Mouse (Mus musculus): ENCODE measurements around the gene Nr1h3. TPM values are rescaled to one million over a fixed set of nuclear protein-coding genes. Genes with fewer than 3 reads are reported as not detected.
A peak's percentile ranks its signal among the peaks of the same experiment; 100 is the strongest.

The Nr1h3 gene
- total and polyA plus RNA-seq, 3 experiments = 0.17 to 0.93 TPM; not detected in 1

DNA sequence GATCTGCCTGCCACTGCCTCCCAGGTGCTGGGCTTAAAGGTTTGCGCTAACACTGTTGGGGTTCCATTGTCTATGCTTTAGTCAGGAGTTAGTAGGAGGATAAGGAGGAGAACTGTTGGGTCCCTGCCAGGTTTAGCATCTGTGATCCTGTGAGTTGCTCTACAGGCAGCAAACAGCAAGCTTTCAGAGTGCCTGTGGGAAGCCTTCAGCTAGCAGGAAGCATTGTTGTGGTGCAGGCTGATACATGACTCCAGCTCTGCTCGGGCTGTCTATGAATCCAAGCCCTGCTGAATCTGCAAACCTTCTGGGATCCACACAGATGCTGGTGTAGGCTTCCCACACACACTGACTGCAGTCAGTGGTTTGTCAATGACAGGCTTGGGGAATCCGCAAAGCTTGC is 40.8 kb upstream of the Nr1h3 start:
- TF ChIP-seq ZC3H11A (IDR thresholded peaks at IDR 0.05; ENCODE audit: low read depth, low read length) (no peak), HCFC1 (IDR thresholded peaks at IDR 0.05; ENCODE audit: low read depth, low read length) (no peak), ETS1 (conservative IDR thresholded peaks at IDR 0.05; ENCODE audit: low read depth, low read length) (no peak), MEF2A (IDR thresholded peaks at IDR 0.05; ENCODE audit: borderline replicate concordance, low read depth, low read length) (no peak), NRF1 (IDR thresholded peaks at IDR 0.05; ENCODE audit: low read depth, low read length) (no peak), ZKSCAN1 (IDR thresholded peaks at IDR 0.05; ENCODE audit: borderline replicate concordance, low read depth, low read length) (no peak), USF1 (IDR thresholded peaks at IDR 0.05; ENCODE audit: low read depth, low read length) (no peak), TCF12 (IDR thresholded peaks at IDR 0.05; ENCODE audit: low read depth, low read length) (no peak), MYC (IDR thresholded peaks at IDR 0.05; ENCODE audit: low read depth, low read length) (no peak), USF2 (conservative IDR thresholded peaks at IDR 0.05; ENCODE audit: low read depth, low read length) (no peak)
- Histone ChIP-seq H3K4me1 (ENCODE audit: control insufficient read depth in 1 of 2, insufficient read depth in 2 of 2) (peaks cover 6 to 19% of the 10 kb centered on the region in 2 experiments; a peak in 3 of 4 replicates), H3K79me2 (replicated peaks; ENCODE audit: control insufficient read depth, extremely low read depth, insufficient read depth, poor library complexity, severe bottlenecking) (no peaks in the 10 kb centered on the region; the same call in 1 of the 2 replicates), H3K4me2 (ENCODE audit: insufficient read depth, low read depth, poor library complexity, severe bottlenecking) (peak overlapping the region; percentile 32; the same call in 1 of the 2 replicates), H3K27ac (ENCODE audit: insufficient read depth, low read depth) (no peak overlapping the region), H3K9ac (ENCODE audit: insufficient read depth, low read depth) (no peak overlapping the region), H3K36me3 (replicated peaks in 1 of 2; ENCODE audit: control insufficient read depth in 1 of 2, insufficient read depth in 1 of 2, low read length in 1 of 2) (no peaks in the 10 kb centered on the region), H3K27me3 (replicated peaks) (no peaks in the 10 kb centered on the region), H3K9me3 (replicated peaks; ENCODE audit: low read length) (no peaks in the 10 kb centered on the region), H3K4me3 (replicated peaks in 1 of 3; ENCODE audit: low read depth in 2 of 3, low read length in 2 of 3, poor library complexity in 1 of 3) (no peak overlapping the region)
- dilution Hi-C loops (cut with MboI; ENCODE audit: extremely low pct_ligation_motif_present, extremely low pct_unique_long_range_greater_than_20kb, low sequenced_read_pairs) = no loop called here
- DNase-seq (ENCODE audit: extremely low read depth) = no peak
- in situ Hi-C loops (cut with MboI; ENCODE audit: low pct_ligation_motif_present, low pct_unique_long_range_greater_than_20kb, low sequenced_read_pairs) = no loop called here

DNA sequence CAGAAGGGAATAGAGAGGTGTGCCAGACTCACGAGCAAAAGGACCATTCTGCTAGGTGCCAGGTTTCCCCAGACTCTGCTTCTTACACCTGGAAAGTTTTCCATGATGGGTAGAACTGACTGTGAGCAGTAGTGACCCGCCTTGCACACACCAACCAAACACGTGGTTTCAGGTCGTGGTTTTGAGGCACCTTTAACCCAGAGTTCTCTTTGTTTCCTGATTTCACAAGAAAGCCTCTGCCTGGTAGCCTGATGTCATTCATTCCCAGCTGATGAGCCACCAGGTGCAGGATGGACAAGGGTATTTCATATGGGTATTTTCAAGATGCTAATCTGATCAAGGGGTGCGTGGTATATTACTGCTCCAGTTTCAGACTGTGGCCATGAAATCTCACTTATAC is 39.9 kb upstream of the Nr1h3 start:
- H3K27ac ChIP-seq (ENCODE audit: insufficient read depth, low read depth) = no peak overlapping the region
- no peak overlapping the region for H3K9ac ChIP-seq (ENCODE audit: insufficient read depth, low read depth)
- H3K36me3 ChIP-seq (replicated peaks in 1 of 2; ENCODE audit: control insufficient read depth in 1 of 2, insufficient read depth in 1 of 2, low read length in 1 of 2) = no peaks in the 10 kb centered on the region
- in situ Hi-C loops (cut with MboI; ENCODE audit: low pct_ligation_motif_present, low pct_unique_long_range_greater_than_20kb, low sequenced_read_pairs) (no loop called here), dilution Hi-C loops (cut with MboI; ENCODE audit: extremely low pct_ligation_motif_present, extremely low pct_unique_long_range_greater_than_20kb, low sequenced_read_pairs) (no loop called here)
- H3K4me1 ChIP-seq (ENCODE audit: control insufficient read depth in 1 of 2, insufficient read depth in 2 of 2) = peaks cover 6 to 21% of the 10 kb centered on the region in 2 experiments; a peak in 3 of 4 replicates
- H3K4me2 ChIP-seq (ENCODE audit: insufficient read depth, low read depth, poor library complexity, severe bottlenecking) = peak overlapping the region; percentile 32; the same call in 1 of the 2 replicates
- no peaks in the 10 kb centered on the region for H3K27me3 ChIP-seq (replicated peaks)
- no peak overlapping the region for H3K4me3 ChIP-seq (replicated peaks in 1 of 3; ENCODE audit: low read depth in 2 of 3, low read length in 2 of 3, poor library complexity in 1 of 3)
- no peaks in the 10 kb centered on the region for H3K9me3 ChIP-seq (replicated peaks; ENCODE audit: low read length)
- H3K79me2 ChIP-seq (replicated peaks; ENCODE audit: control insufficient read depth, extremely low read depth, insufficient read depth, poor library complexity, severe bottlenecking) = no peaks in the 10 kb centered on the region; the same call in 1 of the 2 replicates
- DNase-seq (ENCODE audit: extremely low read depth) = peak; percentile 31
- no peak for TF ChIP-seq MAFK (IDR thresholded peaks at IDR 0.05; ENCODE audit: insufficient replicate concordance, low read length)
- peak; percentile 84 for TF ChIP-seq MYC (IDR thresholded peaks at IDR 0.05; ENCODE audit: low read depth, low read length)
- TF ChIP-seq BHLHE40 (IDR thresholded peaks at IDR 0.05; ENCODE audit: low read depth, low read length) = peak; percentile 40; the same call in 1 of the 2 replicates
- no peak for TF ChIP-seq EP300 (IDR thresholded peaks at IDR 0.05; ENCODE audit: low read length)
- no peak for TF ChIP-seq CTCF (conservative IDR thresholded peaks at IDR 0.05 in 1 of 2, IDR thresholded peaks at IDR 0.05 in 1 of 2; ENCODE audit: low read depth in 2 of 2, low read length in 2 of 2)
- peak; percentile 53; the same call in 1 of the 2 replicates for TF ChIP-seq MXI1 (IDR thresholded peaks at IDR 0.05; ENCODE audit: low read depth, low read length)
- TF ChIP-seq RCOR1 (conservative IDR thresholded peaks at IDR 0.05; ENCODE audit: low read depth, low read length) = no peak
- no peak for TF ChIP-seq JUND (conservative IDR thresholded peaks at IDR 0.05; ENCODE audit: low read depth, low read length)
- peak; percentile 92 for TF ChIP-seq MAX (IDR thresholded peaks at IDR 0.05; ENCODE audit: low read length)
- TF ChIP-seq USF2 (conservative IDR thresholded peaks at IDR 0.05; ENCODE audit: low read depth, low read length) = no peak
- TF ChIP-seq ETS1 (conservative IDR thresholded peaks at IDR 0.05; ENCODE audit: low read depth, low read length) = peak; percentile 36
- TF ChIP-seq GABPA (IDR thresholded peaks at IDR 0.05; ENCODE audit: insufficient replicate concordance, low read depth, low read length) = no peak
- no peak for TF ChIP-seq ZNF384 (IDR thresholded peaks at IDR 0.05; ENCODE audit: low read depth, low read length)
- no peak for TF ChIP-seq USF1 (IDR thresholded peaks at IDR 0.05; ENCODE audit: low read depth, low read length)
- no peak for TF ChIP-seq ELF1 (IDR thresholded peaks at IDR 0.05; ENCODE audit: low read depth, low read length)
